Mouse (Mus musculus) left cerebral cortex, postnatal 25 days (tissue): ENCODE data around the gene Dnajc30. TPM values are rescaled to one million over a fixed set of nuclear protein-coding genes. Genes with fewer than 3 reads are reported as not detected.

Experiments
- DNase-seq, 2 experiments: peaks; one replicate each; pipeline ENCODE4 v3.0.0; 2022; ENCODE audit warnings: low spot score in 2 of 2, mixed read lengths in 1 of 2
- intact Hi-C: fragments of 180-260 bp; cut with DNase I; formaldehyde crosslinking; loops from one replicate; pipeline ENCODE4 v1.15.1; 2025
- total RNA-seq, 2 experiments: library from RNA; stranded (reverse); gene quantifications; 2 replicates each; pipeline ENCODE4 v1.2.3; 2021

Gene Dnajc30
- 10 to 100 TPM; 38.3 to 42.4 TPM for total RNA-seq

DNA sequence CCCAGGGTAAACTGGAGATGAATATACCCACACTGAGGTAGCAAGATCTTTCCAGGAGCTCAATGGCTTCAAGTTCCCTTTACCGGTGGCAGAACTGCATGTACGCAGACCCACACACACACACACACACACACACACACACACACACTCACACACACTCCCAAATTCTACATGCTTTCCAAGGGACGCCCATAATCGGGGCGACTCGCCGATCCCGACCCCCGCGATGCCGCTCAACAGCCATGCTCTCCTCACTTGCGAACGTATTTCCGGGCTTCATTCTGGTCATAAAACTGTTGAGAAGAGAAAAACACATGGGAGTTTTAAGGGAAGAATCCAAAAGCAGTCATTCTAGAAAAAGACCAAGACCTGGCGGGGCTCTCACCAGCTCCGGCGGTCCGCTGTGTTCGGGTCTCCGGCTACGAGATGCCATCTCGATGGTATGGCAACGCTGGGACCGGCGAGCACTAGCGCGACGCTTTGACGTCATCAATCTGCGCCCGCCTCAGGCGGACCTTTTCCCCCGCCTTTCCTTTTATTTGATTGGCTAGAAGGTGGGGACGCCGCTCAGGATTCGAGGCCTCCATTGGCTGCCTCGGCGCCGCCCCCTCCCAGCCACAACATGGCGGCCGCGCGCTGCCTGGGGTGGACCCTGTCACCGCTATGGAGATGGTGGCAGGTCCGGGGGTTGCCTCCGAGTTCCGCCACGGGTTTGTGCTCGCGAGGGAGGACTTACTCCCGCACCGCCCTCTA is at the start of gene Dnajc30:
Gene Dnajc30 (plus strand): TSS at position 574 of the 753 bp plus-strand sequence.
- intact Hi-C loops: no loop called here
- DNase-seq: peak; percentile 98 to 99

DNA sequence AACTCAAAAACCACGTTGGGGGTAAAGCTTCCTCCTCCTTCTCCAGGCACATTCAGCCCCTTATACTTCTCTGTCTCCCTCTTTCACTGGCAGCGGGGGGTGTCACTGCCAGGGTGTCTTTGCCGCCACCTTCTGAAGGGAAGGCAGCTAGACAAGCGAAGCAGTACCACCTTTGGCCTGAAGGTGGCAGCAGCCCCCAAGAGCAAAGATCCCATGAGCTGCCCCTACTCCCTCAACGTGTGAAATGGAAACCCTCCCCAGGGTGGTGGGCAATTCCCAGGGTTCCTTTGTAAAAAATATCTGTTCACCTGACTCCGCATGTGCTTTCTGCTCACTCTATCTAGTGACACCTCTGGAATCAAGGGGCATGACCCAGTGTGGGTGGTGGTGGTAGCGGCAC is 48.5 kb upstream of the Dnajc30 start:
- peak; percentile 85 to 94 for DNase-seq
- intact Hi-C loops: loop anchor here (5.0 kb wide), 1 partner anchor 37 kb away; no protein-coding TSS in a partner anchor

DNA sequence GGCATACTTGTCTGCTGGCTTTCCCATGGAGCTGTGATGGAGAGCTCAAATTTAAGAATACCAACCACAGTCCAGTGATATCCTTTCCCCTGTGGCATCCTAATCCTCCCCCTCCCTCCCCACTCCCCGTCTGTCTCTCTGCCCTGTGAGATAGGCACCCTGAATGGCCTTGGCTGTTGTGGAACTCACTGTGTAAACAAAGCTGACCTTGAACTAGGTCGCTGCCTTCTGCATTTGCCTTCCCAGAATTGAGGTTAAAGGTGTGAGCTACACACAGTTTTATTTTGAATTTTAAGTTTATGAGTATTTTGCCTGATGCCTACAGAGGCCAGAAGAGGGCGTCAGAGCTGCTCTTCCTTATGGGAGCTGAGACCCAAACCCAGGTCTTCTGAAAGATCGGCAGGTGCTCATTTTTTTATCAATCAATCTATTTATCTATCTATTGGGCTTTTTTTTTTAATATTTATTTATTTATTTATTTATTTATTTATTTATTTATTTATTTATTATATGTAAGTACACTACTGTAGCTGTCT is 47.7 kb upstream of the Dnajc30 start:
- DNase-seq: no peak
- intact Hi-C loops: loop anchor here (5.0 kb wide), 1 partner anchor 36 kb away; no protein-coding TSS in a partner anchor

DNA sequence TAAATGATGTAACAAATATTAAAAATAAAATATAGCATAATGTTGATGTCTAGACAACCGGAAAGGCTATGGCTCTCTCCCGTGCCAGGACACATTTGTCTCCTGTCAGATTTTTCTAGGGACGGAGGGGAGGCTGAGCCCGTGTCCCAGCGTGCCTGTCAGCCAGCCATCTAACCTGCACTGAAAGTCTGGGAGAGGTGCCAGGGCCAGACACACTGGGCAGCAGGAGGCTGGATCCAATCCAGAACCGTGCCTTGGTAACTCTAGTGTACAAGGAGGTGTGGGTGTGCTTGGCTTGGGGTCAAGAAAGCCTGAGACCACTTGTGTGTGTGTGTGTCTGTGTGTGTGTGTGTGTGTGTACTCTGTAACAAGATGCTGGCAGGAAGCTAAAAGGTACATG is 42.2 kb upstream of the Dnajc30 start:
- DNase-seq: no peak
- intact Hi-C loops: no loop called here

DNA sequence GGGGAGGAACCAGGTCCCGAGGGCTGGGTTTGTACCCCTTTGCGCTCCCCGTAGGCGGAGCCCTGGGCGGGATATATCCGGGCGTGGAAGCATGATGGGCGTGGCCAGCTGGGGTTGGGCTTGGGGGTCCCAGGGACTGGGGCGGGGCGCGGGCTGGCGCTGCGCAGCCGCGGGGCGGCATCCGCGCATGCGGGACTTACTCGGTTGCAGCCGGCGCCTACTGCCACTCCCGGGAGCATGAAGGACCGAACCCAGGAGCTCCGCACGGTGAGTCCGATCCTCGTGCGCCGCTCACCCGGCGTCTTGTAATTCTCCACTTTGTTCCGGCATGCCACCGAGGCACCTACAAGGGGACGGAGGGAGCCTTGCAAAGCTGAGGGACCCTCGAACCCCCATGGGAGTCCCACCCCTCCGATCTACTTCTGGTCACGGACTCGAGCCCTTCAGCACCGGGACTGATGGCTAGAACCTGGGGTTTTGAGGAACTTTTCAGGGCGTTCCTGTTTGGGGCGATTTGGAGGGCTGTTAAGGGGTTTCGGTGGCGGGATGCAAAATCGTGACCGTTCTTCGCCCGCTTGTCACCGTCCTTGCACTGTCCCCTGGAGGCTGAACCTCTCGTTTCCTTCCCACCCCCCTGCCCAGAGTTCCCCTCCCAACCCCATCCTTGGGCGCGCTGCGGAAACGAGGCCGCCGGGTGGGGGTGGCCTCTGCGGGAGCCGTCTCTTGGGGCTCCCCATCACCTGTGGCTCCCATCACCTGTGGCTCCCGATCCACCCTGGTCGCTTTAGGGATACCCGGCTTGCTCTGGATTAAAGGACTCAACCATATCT is 40.4 kb upstream of the Dnajc30 start, which contains the start of gene Stx1a:
Gene Stx1a (plus strand): TSS at position 139 of the 830 bp plus-strand sequence.
- intact Hi-C loops: loop anchor here (2.0 kb wide), 1 partner anchor 17 kb away; no protein-coding TSS in a partner anchor
- DNase-seq: peak; percentile 88 to 93

DNA sequence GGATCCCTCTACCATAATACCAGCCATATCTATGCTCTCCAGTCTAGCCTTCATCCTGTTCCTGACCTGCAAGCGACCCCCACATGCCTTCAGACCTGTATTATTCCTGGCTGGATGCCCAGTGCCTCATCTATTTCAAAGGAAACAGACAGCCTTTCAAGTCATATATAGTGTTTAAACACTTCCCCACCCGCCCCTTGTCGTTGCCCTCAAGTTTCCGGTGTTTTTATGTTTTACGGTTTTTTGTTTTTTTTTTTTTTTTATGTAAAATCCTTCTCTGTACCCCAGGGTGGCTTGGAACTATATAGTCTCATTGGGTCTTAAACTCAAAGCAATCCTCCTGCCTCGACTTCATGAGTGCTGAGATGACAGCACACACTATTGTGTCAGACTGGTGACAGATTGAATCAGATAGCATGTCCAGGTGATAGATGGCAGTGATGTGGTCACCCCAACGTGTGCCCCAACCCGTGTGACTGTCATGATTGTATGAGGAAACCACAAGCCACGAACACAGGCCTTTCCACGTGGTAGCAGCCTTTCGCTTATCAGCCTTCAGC is 39.3 kb upstream of the Dnajc30 start:
- no peak for DNase-seq
- intact Hi-C loops: loop anchor here (2.0 kb wide), 1 partner anchor 16 kb away; no protein-coding TSS in a partner anchor

DNA sequence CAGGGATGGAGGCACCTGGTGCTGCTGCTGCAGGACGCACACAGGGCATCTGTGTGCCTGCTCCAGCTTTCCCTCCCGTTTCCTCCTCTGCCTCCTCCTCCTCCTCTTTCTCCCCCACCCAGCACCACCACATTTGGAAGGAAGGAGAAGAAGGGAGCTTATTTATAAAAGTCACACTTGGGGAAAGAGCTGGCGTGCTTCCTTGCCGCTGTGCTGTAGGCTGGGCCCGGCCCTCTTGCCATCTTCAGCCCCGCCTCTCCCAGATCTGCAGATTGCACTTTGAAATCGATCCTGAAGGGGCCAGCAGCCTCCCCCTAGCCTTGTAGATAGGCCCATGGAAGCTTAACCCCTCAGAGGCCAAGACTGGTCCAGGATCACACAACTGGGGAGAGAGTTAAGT is 38.1 kb upstream of the Dnajc30 start:
- intact Hi-C loops: loop anchor here (1.0 to 2.0 kb wide), 2 partner anchors 9 to 15 kb away; no protein-coding TSS in a partner anchor
- peak in 1 of 2 experiments; percentile 93 for DNase-seq

DNA sequence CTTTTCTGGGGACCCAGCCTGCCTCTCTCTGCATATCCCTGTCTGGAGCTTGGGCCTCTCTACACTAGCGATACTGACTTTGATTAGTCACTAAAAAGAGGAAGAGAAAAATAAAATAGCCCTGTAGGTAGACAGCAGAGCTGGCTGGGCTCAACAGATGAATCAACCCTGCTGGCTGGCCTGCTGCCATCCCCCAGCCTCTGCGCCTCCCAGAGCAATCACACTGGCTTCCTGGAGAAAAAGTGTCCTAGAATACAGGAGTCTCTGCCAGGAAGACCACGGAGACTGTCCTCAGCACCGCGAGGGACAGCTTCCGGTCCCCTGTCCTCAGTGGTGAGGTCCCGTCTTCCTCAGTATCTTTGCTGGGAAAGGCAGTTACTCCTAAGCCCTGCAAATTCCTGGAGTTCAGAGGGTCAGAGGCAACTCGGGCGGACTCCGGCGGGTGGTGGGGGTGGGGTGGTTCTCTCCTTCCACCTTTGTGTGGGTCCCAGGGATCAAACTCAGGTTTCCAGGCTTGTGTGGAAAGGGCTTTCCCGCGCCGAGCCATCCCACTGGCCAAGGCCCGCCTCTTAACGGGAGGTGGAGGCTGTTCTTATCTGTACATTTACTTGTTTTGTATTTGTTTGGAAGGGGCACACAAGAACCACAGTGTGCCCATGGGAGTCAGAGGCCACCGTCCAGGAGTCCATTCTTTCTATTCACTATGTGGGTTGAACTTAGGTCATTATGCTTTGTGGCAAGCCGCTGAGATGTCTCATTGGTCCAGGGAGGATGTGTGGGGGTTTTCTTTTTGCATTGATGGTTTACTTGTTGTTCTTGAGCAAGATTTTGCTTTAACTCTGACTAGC is 34.8 kb upstream of the Dnajc30 start:
- intact Hi-C loops: no loop called here
- peak; percentile 71 to 92 for DNase-seq

DNA sequence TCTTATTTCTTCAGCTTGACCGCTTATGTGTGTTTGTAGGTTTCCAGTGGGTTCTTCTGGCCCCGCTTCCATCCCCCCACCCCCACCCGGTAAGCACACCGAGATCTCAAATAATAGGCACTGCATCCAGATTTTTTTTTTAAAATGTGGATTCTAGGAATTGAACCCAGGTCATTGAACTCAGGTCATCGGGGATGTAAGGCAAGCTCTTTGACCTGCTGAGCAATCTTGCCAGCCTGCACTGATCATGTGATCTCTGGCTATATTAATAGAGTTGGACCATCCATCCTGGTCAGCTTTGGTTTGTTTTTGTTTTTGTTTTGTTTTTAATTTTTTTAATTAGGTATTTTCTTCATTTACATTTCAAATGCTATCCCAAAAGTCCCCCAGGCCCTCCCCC is 31.4 kb upstream of the Dnajc30 start:
- DNase-seq: no peak
- intact Hi-C loops: no loop called here

DNA sequence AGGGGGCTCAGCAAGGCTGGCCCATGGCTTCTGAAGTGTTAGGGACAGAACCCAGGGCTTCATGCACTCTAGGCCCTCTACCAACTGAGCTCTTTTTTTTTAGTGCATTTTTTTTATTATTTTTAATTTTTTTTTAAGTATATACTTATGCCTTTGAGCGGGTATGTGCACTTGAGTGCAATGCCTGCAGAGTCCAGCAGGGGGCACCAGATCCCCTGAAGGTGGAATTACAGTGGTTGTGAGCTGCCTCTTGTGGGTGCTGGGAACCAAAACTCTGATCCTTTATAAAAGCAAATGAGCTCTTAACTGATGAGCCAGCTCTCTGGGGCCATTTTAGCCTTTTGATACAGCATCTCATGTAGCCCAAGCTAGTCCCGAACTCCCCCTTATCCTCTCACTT is 29.4 kb upstream of the Dnajc30 start:
- DNase-seq: no peak
- intact Hi-C loops: no loop called here

DNA sequence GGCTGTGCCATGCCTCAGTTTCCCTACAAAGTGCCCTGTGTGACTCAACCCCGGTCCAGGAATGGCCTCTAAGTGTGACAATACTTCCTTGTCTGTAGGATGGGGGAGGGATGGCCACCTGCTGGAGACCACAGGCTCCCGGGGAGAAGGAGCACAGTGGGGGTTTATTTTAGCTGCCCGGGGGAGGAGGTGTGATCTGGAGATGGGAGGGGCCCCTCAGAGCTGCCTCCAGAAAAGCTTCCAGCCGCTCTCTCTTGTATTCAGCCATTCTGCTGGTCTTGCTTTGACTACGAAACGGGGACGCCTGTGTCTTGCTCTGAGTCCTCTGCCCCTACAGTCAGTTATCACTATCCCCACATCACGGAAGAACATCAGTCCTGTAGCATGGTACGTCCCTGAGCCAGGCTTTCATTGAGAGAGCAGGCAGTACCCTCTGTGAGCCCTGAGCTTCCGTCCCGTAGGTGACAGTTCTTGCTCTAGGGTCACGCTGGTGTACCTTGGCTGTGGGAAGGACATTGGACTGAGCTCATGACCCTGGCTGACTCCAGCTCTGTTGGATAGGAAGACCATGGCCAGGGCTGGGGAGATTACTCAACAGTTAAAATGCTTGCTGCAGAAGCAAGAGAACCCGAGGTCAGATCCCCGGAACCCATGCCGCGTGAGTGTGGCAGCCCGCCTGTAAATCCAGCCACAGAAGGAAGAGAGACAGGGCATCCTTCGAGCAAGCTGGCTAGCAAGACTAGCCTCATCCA is 28.2 kb upstream of the Dnajc30 start:
- intact Hi-C loops: loop anchor here (1.0 kb wide), 1 partner anchor 9 kb away; no protein-coding TSS in a partner anchor
- DNase-seq: peak; percentile 62 to 94

DNA sequence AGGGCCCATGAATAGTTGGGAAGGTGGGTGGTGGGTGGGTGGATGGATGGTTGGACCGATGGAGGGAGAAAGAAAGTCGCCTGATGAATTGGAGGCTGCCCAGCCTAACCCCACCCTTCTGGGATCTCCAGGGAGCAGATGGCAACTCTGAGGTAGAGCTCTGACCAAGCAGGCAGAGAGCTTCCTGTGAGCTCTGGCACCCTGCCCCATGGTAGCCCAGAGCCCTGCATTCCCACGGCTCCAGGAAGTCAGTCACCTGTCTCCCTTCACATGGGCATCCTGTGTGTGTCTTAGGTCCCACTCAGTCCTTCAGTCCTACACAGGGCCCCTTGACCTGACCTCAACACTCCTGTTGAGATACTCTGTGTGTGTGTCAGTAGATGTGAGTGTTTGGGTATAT is 26.1 kb upstream of the Dnajc30 start:
- intact Hi-C loops: no loop called here
- peak in 1 of 2 experiments; percentile 52 for DNase-seq

DNA sequence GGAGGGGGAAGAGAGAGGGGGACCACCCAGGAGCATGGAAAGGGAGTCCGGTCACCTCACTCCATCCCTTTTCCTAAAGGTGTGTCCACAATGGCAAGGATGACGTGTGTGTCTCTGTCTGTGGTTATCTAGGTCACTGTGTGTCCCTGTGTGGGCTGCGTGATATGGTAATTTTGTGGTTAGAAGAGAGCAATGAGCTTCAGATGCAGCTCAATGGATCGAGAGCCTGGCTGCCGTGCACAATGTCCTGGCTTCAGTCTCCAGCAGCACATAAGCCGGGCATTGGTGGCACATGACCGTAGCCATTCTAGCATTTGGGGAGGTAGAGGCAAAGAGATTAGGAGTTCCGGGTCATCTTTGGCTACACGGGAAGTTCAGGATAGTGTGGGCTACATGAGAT is 24.5 kb upstream of the Dnajc30 start:
- intact Hi-C loops: no loop called here
- DNase-seq: peak in 1 of 2 experiments; percentile 70

DNA sequence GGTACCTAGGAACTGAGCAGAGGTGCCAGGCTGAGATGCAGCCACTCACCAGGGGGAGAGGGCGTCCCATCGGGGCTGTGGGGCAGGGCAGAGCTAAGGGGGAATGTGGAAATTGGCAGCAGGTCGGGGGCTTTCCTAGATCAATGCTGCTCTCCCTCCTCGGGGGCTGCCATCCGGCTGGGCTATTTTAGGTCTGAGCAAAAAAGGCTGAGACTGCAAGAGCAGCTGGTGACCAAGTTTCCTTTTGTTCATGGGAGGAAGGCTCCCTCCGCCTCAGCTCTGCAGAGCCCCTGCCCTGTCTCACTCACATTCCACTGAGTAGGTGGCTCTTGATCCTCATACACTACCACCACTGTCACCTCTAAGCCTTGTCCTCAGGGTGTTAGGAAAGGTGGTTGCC is 23.9 kb upstream of the Dnajc30 start:
- DNase-seq: peak in 1 of 2 experiments; percentile 85
- intact Hi-C loops: loop anchor here (2.0 kb wide), 1 partner anchor 15 kb away; no protein-coding TSS in a partner anchor

DNA sequence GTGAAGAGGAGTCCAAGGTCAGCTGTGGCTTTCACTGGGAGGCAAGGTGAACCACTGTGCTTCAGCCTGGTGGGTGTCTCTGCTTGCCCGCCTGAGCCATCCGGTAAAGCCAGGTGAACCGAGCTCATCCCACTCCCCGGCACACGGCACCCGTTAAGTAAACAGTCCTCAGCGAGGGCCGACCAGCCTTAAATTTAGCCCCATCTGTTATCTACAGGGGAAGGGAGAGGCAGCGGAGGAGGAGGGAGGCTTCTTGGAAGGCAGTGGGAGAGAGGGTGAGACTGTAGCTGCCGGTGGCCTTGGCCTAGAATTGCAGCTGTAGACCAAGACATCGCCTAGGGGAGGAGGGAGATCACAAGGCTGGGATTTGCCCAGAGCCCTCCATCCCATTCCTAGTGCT is 23.2 kb upstream of the Dnajc30 start:
- DNase-seq: peak in 1 of 2 experiments; percentile 89
- intact Hi-C loops: loop anchor here (2.0 kb wide), 1 partner anchor 16 kb away; no protein-coding TSS in a partner anchor

DNA sequence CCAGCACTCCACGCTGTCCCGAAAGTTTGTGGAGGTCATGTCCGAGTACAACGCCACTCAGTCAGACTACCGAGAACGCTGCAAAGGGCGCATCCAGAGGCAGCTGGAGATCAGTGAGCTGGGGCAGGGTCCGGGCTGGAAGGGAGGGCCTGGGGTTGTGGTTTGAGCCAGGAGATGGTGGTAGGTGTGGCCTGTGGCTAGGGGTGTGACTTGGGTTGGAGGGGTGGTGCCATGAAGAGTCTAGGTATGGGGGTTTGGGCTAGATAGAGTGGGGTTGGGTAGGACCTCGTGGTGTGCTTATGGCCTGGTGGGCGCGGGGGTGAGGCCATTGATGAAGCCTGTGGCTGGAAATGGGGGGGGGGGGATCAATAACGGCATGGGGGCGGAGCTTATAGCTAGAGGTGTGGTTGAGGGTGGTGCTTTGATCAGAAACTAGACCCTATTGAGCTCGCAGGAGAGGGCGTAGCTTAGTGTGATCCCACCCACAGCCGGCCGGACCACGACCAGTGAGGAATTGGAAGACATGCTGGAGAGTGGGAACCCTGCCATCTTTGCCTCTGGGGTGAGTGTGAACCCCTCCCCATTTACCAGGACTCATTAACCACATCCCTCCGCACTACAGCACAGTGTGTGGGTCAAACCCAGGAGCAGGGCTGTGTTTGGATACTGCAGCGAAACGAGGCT is 21.8 kb upstream of the Dnajc30 start:
- no peak for DNase-seq

DNA sequence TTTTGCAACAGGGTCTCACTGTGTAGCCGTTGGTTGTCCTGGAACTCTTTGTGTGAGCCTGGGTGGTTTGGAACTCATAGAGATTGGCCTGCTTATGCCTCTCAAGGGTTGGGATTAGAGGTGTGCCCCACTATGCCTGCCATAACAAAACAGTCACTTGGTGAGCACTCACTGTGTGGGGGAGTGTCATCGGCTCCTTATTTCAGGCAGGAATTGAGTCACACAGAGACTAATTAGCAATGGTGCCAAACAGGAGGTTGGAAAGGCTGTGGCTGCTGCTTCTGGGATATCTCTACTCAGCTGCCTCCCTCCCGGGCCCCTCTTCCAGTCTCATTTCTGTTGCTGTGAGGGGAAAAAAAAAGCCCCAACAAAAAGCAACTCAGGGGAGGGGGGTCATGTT is 19.4 kb upstream of the Dnajc30 start:
- intact Hi-C loops: no loop called here
- DNase-seq: peak in 1 of 2 experiments; percentile 79

More for the DNA sequence above, 21.8 kb upstream of the Dnajc30 start:
- intact Hi-C loops: no loop called here
